Mouse (Mus musculus) brain, embryonic 14.5 days (tissue): ENCODE measurements around the gene Fbxl4.

Source experiments
- CTCF ChIP-seq: fragments of 200-500 bp; IDR thresholded peaks from 2 replicates; pipeline ENCODE4 v1.5.1; 2012; ENCODE audit warnings: inconsistent platforms, mild to moderate bottlenecking, moderate library complexity, borderline replicate concordance; ENCODE audit not compliant: insufficient read depth, insufficient read length; ENCODE audit errors: extremely low read depth
- POLR2A ChIP-seq: fragments of 200-500 bp; IDR thresholded peaks from 2 replicates; pipeline ENCODE4 v1.6.1; 2012; ENCODE audit warnings: mild to moderate bottlenecking, inconsistent platforms, borderline replicate concordance; ENCODE audit not compliant: poor library complexity, insufficient read depth, insufficient read length, severe bottlenecking; ENCODE audit errors: extremely low read depth

GRCm38 (mm10) chr4:22397003-22397402 is 39.7 kb downstream of the Fbxl4 start:
- no peak for TF ChIP-seq CTCF
- no peak for TF ChIP-seq POLR2A
